Mouse (Mus musculus): ENCODE results near the gene Sept6.

The Sept6 gene

GRCm38 (mm10) chrX:36863766-36864608 is 127.6 kb downstream of the Sept6 start:
- DNase-seq, result peak; percentile 63 to 67

All from spleen, adult 18-20 months (tissue).